Mouse (Mus musculus): ENCODE measurements around the gene Ogfr.

Gene Ogfr

GRCm38 (mm10) chr2:180604781-180605180 lies 15.7 kb downstream of the Ogfr start:
- no peak for DNase-seq (ENCODE audit: low spot score)

- no peak for DNase-seq (ENCODE audit: low spot score)
Observed at GRCm38 (mm10) chr2:180610283-180610682, 21.2 kb downstream of the Ogfr start.

GRCm38 (mm10) chr2:180611882-180612281 lies 22.8 kb downstream of the Ogfr start:
- no peak for DNase-seq (ENCODE audit: low spot score)

GRCm38 (mm10) chr2:180641576-180642554 lies 52.8 kb downstream of the Ogfr start:
- DNase-seq (ENCODE audit: low spot score) = no peak

- DNase-seq (ENCODE audit: low spot score) = no peak
Observed at GRCm38 (mm10) chr2:180642555-180643260, 53.7 kb downstream of the Ogfr start, which contains the start of gene Tcfl5. Gene Tcfl5 (minus strand): TSS chr2:180642708.

GRCm38 (mm10) chr2:180643626-180644025 lies 54.6 kb downstream of the Ogfr start:
- DNase-seq (ENCODE audit: low spot score) = no peak

Measured in layer of hippocampus, adult 9-10 months (tissue).